Mouse (Mus musculus) brain, adult 2 months (tissue): ENCODE results near the gene Kirrel3.
A peak's percentile ranks its signal among the peaks of the same experiment; 100 is the strongest.

Source experiments
- DNase-seq: peaks from one replicate; pipeline ENCODE4 v3.0.0; 2011; ENCODE audit warnings: low read depth, low spot score

The Kirrel3 gene

DNA sequence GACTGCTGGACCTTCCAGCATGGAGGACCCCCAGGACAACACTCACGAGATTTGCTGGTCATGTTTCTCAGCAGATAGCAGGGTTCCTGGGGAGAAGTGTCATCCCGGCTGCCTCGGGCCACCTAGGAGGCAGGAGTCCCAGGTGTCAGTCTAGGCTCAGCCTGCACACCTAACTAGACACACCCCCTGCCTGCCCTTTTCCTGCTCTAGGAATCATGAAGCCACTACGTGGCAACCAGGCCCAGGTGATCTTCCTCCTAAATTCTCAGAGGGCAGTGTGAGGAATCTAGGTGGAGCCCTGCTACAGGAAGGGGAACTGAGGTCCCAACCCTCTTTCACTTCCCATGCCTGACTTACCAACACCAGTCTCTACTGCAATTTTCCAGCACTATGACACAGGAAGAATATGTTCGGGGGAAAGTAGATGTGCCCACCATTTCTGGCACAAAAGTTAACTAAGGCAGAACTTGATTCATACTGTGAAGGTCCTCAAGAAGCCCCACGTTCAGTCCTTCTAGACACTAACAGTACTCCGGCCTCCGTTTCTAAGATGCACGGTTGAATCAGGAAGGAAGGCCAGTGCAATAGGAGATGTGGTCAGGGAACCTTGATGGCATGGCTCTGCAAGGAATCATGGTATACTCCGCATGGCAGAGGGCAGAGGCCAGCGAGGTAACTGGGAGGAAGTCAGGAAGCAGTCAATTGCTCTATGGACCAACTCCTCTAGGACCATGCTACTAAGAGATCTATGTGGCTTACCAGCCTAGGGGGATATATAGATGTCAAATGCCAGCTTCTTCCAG is 570.0 kb downstream of the Kirrel3 start:
- DNase-seq = no peak

DNA sequence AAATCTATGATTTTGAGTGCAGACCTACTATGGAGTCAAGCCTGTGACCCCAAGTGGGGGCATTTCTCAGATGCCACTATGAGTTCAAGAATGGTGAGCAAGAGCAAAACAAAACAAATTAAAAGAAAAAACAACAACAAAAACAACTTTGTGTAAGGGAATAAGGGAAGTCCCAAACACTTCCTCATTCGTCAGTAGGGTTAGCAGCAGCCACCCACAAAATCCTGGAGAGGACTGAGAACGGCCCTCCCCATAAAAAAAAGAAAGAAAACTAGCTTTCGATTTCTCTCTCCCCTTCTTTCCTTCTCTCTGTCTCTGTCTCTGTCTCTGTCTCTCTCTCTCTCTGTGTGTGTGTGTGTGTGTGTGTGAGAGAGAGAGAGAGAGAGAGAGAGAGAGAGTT is 570.9 kb downstream of the Kirrel3 start:
- no peak for DNase-seq

DNA sequence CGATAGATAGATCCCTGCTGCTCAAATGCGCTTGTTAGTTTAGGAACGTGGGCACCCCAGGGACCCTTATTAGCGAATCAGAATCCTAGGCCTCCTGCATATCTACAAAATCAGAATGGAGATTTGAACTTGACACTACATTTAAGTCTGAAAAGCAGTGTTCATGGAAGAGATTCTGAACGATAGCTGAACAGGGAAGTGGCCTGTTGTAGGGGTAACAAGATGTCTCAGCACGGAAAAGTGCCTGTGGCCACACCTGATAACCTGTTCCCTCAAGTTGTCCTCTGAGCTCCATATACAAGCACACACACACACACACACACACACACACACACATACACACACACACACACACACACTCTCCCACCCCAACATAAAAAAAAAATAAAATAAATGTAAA is 571.9 kb downstream of the Kirrel3 start:
- no peak for DNase-seq

DNA sequence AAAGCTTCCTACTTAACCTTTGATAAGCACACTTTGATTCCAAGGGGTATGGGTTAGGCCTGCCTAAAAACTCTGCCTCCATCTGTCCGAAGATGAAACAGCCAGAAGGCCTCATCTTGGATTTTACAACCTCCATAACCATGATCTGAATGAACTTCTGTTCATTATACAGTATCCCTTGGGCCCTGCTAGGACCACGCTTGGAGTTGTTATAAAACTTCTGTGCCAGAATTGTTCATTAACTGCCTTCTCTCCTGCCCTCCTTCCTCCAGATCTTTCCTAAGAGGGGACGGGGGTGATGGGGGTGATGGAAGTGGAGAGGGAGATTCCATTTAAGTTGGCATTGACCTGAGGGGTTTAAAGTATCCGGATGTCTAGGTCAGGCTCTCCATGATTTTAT is 572.5 kb downstream of the Kirrel3 start:
- DNase-seq = no peak

DNA sequence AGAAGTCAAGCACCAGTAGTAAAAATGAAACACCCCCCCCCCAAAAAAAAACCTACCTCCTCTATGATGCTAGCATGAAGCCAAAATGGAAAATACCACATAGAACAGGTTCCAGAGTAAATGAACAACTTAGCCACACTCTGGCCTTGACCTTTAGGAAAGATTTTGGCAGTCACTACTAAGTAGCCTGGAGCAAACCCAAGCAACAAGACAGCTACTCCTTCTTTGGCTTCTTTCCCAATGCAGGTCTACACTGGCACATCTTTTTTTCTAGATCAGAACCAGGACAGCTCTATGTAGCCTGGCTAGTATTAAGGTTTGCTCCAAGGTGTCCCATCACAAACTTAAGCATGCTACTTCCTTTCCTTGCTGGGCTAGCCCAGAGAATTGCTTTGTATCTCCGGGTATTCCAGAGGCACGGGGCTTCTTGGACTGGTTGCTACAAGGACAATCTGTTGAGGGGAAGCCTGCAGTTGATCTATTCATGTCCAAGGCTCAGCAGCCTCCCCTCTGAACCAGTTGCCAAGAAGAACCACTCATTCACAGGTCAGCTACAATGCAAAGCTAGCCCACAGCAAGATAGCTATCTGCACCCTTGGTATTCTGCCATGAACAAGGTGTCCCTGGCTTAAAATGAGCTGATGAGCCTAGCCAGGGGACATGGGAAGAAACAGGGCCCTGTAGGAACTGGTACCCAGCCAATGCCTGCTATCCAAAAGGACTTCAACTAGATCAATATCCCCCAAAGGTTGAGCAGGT is 573.1 kb downstream of the Kirrel3 start:
- DNase-seq = peak; percentile 59

DNA sequence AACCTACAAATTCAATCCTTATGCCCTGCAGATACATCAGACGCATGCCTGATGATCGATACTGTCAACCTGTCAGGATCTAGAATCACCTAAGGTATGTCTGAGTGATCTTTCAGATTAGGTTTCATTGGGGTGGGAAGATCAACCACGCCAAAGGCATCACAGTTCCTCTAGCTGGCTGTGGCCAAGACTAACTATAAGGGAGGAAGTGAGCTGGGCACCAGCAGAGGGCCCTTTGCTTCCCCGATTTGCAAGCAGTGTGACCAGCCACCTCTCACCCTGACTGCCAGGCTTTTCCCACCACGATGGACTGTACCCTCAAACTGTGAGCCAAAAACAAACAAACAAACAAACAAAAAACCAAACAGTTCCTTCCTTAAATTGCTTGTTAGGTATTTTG is 574.2 kb downstream of the Kirrel3 start:
- no peak for DNase-seq

DNA sequence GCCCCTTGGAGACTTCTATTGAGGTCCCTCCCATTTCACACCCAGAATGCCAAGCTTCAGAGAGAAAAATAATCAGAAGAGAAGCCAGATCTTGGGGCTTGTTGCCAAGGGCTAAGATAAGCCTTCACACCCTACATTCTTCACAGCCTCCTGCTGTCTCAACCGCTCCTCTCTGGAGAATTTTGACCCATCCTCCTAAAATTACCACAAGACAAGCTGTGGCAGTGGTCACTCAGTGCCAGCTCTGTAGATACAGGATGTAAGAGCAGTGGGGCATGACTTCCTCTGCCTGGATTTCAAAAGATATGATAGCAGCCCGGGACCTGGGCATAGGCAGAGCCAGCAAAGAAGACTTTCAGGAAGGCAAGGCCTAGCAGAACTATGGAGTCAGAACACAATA is 575.8 kb downstream of the Kirrel3 start:
- peak; percentile 42 for DNase-seq
